Mouse (Mus musculus) MN1 (cell line): ENCODE measurements around the gene Gm3336.

Source experiments
- DNase-seq: peaks from one replicate; pipeline ENCODE4 v3.0.0-alpha.2; 2016; ENCODE audit warnings: low spot score

Gene Gm3336

DNA sequence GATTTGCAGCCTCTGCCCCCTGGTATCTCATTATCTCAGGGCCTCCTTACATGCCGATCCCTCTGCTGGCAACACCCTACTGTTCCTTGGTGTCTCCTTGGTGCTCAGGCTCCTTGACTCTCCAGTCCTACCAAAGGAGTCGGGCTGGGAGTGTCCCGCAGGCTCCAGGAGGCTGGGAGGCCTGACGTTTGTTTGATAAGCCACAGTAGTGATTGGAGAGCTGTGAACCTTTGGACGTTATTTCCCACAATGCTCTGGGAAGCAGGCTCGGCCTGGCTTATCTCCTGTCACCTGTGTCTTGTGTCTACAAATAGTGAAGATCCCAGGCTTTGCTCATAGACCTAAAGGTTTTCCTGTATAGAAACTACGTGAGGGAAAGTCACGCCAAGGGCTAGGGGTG is 45.7 kb downstream of the Gm3336 start:
- DNase-seq: peak; percentile 59

DNA sequence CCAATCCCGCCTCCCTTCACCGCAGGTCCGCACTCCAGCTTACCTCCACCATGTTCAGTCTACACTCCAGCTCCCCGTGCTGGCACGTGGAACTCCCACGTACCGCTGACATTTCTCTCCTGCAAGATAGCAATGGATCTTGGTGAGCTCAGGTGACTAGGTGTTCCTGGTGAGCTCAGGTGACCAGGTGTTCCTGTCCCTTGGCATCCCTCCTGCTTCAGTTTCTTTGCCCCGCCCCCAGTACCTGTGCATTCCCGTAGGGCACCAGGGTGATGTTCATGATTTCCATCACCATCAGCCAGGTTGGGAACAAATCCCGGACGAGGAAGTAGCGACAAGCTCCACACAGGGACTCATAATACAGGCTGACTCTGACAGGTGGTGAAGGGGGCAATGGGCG is 46.3 kb downstream of the Gm3336 start:
- DNase-seq: no peak

DNA sequence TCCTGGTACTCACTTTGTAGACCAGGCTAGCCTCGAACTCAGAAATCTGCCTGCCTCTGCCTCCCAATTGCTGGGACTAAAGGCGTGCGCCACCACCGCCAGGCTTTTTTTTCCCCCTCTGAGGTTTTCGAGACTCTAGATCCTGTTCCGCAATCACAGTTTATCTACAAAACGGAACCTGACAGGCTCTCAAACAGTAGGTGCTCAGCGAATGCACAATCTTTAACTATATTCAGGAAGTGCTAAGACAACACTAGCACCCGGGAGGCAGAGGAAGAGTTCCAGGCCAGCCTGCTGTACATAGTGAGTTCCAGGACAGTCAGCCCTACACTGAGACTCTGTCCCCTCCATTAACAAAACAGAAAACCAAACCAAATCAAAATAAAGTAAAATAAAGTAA is 47.0 kb downstream of the Gm3336 start:
- DNase-seq: no peak

DNA sequence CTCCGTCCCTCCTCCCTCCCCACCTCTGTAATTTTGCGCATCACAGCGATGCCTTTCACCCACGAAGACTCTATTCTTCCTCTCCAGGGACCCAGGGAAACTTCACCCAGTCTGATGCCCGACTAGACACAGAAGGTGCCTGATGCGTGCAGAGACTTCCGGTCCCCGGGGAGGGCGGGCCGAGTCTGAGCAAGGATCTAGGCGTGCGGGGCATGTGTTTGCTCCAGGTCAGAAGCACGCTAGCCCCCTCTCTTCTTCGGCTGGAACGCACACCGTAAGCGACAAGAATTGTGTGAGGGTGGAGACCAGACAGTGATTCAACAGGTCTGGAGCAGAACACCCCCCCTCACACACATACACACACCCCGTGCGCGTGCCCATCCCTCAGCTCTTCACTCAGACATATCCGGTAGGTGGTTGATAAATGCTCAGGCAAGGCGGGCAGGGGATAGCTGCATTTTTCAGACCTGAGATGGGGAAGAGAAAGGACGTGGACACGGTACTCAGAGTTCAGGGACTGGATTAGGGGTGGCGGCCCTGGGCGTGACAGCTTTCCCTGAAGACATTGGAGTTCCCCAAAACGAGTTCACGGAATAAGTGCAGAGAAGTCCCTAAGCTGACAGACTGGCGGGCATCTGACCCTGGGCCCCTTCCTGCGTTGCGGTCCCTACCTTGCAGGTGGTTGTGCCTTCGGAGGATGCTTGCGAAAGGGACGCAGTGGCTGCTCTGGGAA is 47.7 kb downstream of the Gm3336 start:
- peak; percentile 77 for DNase-seq

DNA sequence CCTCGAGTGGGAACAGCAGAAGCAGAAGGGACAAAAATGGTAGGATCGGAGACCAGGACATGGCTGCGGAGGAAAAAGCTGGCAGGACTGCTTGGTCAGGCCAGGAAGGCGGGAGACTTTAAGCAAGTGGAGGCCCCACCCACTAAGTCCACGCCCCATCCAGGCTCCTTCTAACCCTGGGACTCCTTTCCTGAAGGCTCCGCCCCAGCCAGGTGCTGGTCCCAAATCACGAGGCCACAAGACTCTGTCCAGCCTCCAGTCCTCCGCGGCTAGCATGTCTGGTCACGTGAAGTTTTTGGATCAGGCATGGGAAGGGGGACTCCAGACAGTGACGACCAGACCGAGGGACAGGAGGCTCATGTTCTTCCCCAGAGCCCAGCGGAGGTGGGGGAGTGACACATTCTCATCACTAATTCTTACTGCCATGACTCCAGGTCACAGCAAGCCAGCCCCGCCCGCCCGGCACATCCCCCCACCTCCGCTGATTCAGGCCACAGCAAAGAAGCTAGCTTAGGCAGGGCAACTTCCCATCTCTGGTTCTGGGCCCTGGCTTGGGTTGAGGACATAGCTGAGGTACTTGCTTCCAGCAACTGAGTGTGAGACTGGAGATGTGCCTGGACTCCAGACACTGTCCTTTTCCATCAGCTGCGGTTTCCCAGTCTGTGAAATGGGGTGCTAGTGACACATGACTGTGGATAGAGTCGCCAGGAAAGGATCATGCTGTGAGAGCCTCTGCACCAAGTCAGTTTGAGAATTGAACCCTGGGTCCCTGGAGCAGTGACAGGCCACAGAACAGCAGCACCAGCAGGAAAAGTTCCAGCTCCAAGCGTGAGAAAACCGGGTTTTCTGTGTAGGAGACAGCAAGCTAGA is 48.5 kb downstream of the Gm3336 start:
- peak; percentile 97 for DNase-seq

DNA sequence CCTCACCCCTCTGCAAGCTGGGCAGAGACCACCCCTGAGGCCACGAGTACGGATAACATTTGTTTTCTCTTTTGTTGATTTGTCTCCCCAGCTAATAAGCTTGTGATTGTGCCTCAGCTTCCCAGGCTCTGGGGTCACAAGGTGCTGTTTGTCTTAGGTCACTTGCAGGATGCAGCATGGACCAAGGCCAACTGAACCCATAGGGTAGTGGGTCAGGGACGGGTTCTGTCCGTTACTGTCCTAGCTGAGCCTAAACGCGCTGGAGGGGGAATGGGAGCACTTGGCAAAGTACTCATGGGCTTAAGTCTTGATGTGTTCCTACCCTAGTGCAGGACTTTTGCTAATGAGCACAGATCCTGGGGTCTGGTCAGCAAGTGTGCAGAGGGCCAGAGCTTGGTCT is 49.2 kb downstream of the Gm3336 start:
- DNase-seq: no peak

DNA sequence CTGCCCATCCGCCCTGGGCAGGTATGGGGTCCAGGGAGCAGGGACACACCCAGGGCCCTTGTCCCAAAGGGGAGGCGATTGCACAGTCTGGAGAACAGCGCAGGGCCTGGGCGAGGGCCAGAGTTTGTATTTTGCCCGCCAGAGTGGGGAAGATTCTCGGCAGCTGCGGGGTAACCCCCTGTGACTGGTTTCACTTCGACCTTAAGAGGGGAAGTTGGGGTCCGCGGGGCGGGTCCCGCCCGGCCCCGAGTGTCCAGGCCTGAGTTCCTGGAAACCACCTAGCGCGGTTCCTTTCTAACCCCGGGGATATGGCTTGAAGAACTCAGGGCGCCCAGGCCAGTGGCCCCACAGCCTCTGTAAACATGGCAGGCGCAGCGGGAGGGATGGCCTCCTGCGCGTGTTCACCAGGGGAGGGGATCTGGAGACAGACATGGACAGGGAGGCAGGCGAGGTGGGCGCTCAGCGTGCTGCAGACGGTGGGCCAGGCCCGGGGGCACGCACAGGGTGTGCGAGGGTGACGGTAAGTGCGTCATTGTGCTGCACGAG is 50.0 kb downstream of the Gm3336 start:
- DNase-seq: no peak

DNA sequence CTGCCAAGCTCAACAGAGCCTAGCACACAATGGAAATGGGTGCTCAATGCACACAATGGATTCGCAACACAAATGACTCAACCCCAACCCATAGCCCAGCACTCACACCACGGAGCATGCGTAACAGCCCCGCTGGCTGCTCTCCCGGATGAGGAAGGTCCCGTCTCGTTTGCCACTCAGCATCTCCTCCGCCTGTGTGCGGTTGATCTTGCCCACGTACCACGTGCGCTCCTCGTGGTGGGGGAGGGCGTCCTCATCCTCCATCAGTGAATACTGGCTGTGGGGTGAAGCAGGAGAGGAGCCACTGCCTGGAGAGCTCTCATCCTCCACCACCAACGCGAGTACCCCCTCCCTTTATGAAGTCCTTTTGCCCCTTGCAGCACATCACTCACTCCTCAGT is 50.6 kb downstream of the Gm3336 start:
- no peak for DNase-seq

DNA sequence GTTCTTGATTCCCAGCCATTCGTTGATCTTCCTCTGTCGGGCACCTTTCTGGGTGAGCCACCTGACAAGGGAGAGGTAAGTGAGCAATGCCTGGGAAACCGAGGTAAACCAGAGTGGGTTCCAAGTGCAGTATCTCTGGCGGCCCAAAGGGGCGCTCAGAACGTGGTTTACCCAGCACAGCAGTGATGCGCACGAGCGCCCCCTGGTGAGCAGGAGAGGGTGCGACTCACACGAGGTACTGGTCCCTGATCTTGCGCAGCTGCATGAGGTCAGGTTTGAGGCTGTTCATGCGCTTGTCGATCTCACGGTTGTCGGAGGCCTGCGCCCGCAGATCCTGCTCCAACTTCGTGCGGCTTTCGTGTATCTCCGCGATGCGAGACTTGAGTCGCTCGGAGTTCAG is 51.0 kb downstream of the Gm3336 start:
- DNase-seq: peak; percentile 98

DNA sequence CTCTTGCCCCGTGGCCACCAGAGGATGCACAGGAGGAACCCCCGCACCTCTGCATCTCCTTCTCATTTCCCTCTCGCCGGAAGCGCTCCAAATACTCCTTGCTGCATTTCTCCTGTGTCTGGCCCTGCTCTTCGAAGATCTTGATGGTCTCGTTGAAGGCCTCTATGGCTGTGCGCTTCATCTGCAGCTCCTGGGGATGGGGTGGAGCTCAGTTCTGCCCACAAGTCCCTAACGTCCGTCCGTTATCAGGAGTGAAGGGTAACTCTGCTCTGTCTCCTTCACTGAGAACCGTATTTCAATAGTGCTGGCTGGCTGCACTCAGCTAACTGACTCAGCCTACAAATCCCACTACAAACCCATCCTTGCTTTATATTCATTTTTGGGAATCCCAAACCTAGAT is 51.5 kb downstream of the Gm3336 start:
- no peak for DNase-seq

DNA sequence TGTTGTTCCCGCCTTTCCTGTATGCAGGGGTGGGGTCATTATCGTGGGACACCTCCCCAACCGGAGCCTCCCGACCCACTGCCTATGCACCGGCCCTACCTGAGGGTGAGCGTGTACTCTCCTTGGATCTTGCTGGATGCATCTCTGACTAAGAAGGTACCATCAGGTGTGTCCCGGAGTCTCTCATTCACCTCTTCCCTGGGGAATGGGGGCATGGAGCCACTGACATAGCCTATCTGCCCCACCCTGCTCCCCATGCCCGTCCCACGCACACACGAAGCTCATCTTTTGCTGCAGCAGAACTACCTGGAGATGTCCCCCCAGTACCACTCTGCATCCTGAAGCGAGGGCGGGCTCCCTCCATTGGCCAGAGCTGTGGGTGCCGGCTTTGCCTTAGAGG is 52.4 kb downstream of the Gm3336 start:
- no peak for DNase-seq

DNA sequence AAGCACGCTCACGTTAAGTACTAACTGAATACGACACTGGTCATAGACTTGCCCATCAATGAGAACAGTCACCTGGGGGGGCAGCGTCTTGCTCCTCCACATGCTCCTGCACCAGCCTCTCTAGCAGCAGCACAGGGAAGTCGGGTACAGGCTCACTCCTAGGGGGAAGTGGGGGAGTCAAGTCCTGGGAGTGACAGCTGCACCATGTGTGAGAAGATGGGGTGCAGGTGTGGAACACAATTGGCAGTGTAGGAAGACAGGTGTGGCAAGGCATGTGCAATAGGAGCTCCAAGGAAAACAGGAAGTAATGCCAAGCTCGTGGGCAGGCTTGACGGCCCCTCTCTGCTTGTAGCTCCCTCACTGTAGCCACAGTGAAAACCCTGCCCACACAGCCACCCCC is 52.9 kb downstream of the Gm3336 start:
- no peak for DNase-seq

DNA sequence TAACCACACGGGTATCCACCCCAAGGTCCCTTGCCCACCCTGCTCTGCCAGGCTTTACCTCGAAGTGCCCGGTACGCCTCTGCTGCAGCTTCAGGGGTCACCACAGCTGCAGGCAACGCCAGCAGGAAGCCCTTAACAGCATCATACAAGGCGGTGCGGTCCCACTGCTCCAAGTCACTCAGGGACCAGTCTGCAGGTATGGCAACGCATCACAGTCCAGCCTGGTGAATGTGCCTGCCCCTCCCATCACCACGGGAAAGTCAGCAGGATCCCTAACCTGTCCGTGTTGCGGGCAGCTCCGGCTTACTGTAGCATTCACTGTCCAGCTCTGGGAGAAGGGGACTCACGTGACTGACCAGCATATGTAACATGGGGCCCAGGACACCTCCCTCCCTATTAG is 53.7 kb downstream of the Gm3336 start:
- no peak for DNase-seq
